ENCODE assay signal across 8 mouse cellular contexts in genomic region chr7:45015957-45016612, GRCm38 (mm10). TPM values are rescaled to one million over a fixed set of nuclear protein-coding genes. Genes with fewer than 3 reads are reported as not detected.
DNase-seq lines count a peak whose midpoint lies in the region; ATAC-seq lines count a peak whose summit lies in the region.

Scaf1 (minus strand) TSS chr7:45016363.

- peaks cover 27% of the 10 kb centered on the region for H3K36me3 ChIP-seq in hindbrain, embryonic 14.5 days (replicated peaks; ENCODE audit: control insufficient read depth, insufficient read depth)

- peak within 1 kb of the TSS; percentile 94 for H3K9ac ChIP-seq in hindbrain, embryonic 14.5 days

- H3K4me2 ChIP-seq in hindbrain, embryonic 14.5 days (replicated peaks), result peak within 1 kb of the TSS; percentile 95

- peak; percentile 94 for ATAC-seq in hindbrain, embryonic 14.5 days (ENCODE audit: low FRiP score)

- H3K27ac ChIP-seq in hindbrain, embryonic 14.5 days, result peak within 1 kb of the TSS; percentile 83

- H3K4me1 ChIP-seq in hindbrain, embryonic 14.5 days (replicated peaks; ENCODE audit: control insufficient read depth, insufficient read depth, low read length), result peaks cover 21% of the 10 kb centered on the region

- H3K9me3 ChIP-seq in hindbrain, embryonic 14.5 days (ENCODE audit: control insufficient read depth, low read length), result no peaks in the 10 kb centered on the region

- DNase-seq in R1 (ENCODE audit: low read depth, low spot score), result peak; percentile 99
- peak; percentile 99 for DNase-seq in cerebellum, postnatal 25 days
- DNase-seq in frontal cortex, postnatal 25 days (ENCODE audit: low spot score in 2 of 2), result peak; percentile 98
- DNase-seq in hindbrain, embryonic 14.5 days (ENCODE audit: low spot score), result peak; percentile 99
- peak; percentile 99 to 100 for DNase-seq in layer of hippocampus, postnatal 36 days
- peak; percentile 100 for DNase-seq in lung, postnatal 36 days
- peak; percentile 100 for DNase-seq in retina, postnatal 1 day
- peak; percentile 98 to 99 for DNase-seq in urinary bladder, adult 18-20 months (ENCODE audit: low spot score in 2 of 2)

- WGBS in hindbrain, embryonic 14.5 days, result 2% methylated on average over 57 of the region's 69 CpGs

- H3K27me3 ChIP-seq in hindbrain, embryonic 14.5 days (ENCODE audit: control insufficient read depth, insufficient read depth, low read length), result no peaks in the 10 kb centered on the region

- peak within 1 kb of the TSS; percentile 95 for H3K4me3 ChIP-seq in hindbrain, embryonic 14.5 days (replicated peaks; ENCODE audit: low read length)

RNA-seq across cellular contexts. Expression of gene Scaf1, which starts in this region (rescaled TPM):
- polyA plus RNA-seq in hindbrain, embryonic 14.5 days (2014; fragmentation: Nextera tagmentation; extraction: Ambion mirVana), result 59.7 and 61.9 TPM in 2 replicates
- total RNA-seq in layer of hippocampus, postnatal 36 days (2021), result 100 to 1,000 TPM; 149 to 155 TPM

Comparison
In these comparisons a context has a peak if more than half of its experiments do, and no peak if none do; other contexts are left out.
1. Peak in every context shown above with its lines: DNase-seq, ATAC-seq, H3K4me3 ChIP-seq and H3K27ac ChIP-seq.